Mouse (Mus musculus): Measurements from ENCODE around the gene Olfr1358. TPM values are rescaled to one million over a fixed set of nuclear protein-coding genes. Genes with fewer than 3 reads are reported as not detected.
"Not testable (repeated sequence)": the region's sequence is repeated elsewhere in the genome, so short reads cannot be mapped to it uniquely, and the experiment has no call there.

Gene Olfr1358
- total and polyA plus RNA-seq, 2 experiments from 2014 or later: not detected

DNA sequence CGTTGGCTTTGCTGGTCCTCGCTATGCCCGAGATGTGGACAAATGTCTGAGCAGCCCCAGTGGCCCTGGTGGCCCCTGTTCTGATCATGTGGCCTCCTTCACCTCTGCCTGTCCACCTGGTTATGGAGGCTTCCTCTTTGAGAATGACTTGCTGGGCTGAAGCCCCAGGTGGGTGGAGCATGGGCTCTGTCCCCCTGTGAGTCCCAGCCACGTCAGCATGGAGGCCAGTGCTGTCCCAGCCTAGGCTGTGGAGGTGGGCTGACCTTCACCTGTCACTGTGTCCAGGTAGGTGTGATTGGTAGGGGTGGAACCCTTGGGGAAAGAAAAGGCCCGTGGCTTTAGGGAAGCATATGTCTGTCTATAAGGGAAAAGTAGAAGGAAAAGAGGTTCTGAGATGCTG lies 30.4 kb upstream of the Olfr1358 start:
- no peak for TF ChIP-seq EP300 (IDR thresholded peaks at IDR 0.05; ENCODE audit: low read depth)
- no peak for TF ChIP-seq CTCF (IDR thresholded peaks at IDR 0.05; ENCODE audit: low read depth)
- Histone ChIP-seq H3K4me1 (ENCODE audit: control insufficient read depth, insufficient read depth) (peaks cover 6% of the 10 kb centered on the region; the same call in 1 of the 2 replicates), H3K27me3 (ENCODE audit: control insufficient read depth, insufficient read depth, low read length) (peaks cover 18% of the 10 kb centered on the region), H3K4me2 (ENCODE audit: low read depth, low read length) (no peak overlapping the region), H3K9ac (replicated peaks; ENCODE audit: low read depth, low read length) (no peak overlapping the region), H3K27ac (ENCODE audit: low read depth) (no peak overlapping the region), H3K9me3 (replicated peaks; ENCODE audit: control insufficient read depth, low read length) (no peaks in the 10 kb centered on the region), H3K4me3 (ENCODE audit: low read depth, low read length) (no peak overlapping the region), H3K36me3 (replicated peaks; ENCODE audit: control insufficient read depth, insufficient read depth, low read length) (no peaks in the 10 kb centered on the region)
- ATAC-seq (ENCODE audit: insufficient read depth, low read depth) (no peak), DNase-seq (ENCODE audit: low spot score) (no peak)
- WGBS: 69% methylated on average over 5 of the region's 5 CpGs

DNA sequence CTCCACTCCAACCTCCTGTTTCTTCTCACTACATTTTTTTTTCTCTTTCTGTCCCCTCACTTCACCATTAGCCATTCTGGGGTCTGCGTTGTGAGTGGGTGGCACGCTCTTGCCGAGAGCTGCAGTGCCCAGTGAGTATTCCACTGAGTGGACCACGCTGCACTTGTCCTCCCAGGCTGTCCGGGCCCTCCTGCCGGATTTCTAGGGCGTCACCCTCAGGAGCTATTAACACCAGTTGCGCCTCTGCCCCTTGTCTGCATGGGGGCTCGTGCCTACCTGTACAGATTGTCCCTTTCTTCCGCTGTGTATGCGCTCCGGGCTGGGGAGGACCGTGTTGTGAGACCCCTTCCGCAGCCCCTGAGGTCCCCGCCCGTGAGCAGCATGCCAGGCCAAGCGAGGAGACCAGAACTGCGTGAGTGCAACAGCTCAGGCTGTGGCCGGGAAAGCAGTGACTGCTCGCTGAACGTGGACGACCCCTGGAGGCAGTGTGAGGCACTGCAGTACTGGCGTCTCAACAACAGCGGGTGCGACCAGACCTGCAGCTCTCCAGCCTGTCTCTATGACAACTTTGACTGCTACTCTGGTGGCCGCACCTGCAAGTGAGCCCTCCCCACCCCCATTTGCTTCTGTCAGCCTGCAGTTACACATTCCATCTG lies 29.7 kb upstream of the Olfr1358 start:
- Histone ChIP-seq H3K9ac (replicated peaks; ENCODE audit: low read depth, low read length) (no peak overlapping the region), H3K4me2 (ENCODE audit: low read depth, low read length) (peak overlapping the region; percentile 54), H3K4me1 (ENCODE audit: control insufficient read depth, insufficient read depth) (no peaks in the 10 kb centered on the region), H3K36me3 (replicated peaks; ENCODE audit: control insufficient read depth, insufficient read depth, low read length) (no peaks in the 10 kb centered on the region), H3K9me3 (replicated peaks; ENCODE audit: control insufficient read depth, low read length) (no peaks in the 10 kb centered on the region), H3K4me3 (ENCODE audit: low read depth, low read length) (0 out of 2 replicates have a peak overlapping the region, but pooled peaks have one; percentile 15), H3K27me3 (ENCODE audit: control insufficient read depth, insufficient read depth, low read length) (peaks cover 14% of the 10 kb centered on the region), H3K27ac (ENCODE audit: low read depth) (no peak overlapping the region)
- peak; percentile 79 for ATAC-seq (ENCODE audit: insufficient read depth, low read depth)
- 10% methylated on average over 26 of the region's 26 CpGs for WGBS
- DNase-seq (ENCODE audit: low spot score): peak; percentile 52
- no peak for TF ChIP-seq EP300 (IDR thresholded peaks at IDR 0.05; ENCODE audit: low read depth)
- peak; percentile 85 for TF ChIP-seq CTCF (IDR thresholded peaks at IDR 0.05; ENCODE audit: low read depth)

DNA sequence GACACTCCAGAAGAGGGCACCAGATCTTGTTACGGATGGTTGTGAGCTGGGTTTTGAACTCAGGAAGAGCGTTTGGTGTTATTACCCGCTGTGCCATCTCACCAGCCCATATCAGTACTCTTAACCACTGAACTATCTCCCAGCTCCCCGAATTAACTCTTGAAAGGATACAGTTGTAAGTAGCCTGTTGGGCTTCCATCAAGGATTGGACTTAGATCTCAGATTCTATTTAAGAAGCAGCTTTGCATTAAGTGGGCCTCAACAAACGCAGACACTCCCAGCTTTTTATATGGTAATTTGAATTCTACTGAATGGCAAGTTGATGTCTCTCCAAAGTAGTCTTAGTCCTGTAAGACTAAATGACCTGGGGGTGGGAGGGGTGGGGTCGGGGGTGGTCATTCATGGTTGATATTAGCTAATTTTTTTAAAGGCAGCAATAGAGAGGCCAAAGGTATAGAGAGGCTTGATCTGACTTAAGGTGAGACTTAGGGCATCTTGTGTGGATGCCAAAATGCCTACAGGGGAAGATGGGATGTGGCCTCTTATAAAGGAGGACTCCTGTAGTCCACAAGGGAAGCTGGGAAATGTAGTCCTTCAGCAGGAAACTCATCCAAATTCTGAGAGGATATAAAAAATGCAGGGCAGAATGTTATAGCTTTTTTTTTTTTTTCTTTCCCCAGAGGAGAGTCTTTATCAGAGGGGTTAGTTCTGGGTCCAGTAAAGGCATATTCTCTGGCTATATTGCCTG lies 14.1 kb upstream of the Olfr1358 start:
- 72% methylated on average over 6 of the region's 6 CpGs for WGBS
- Histone ChIP-seq H3K4me2 (ENCODE audit: low read depth, low read length) (no peak overlapping the region), H3K27ac (ENCODE audit: low read depth) (no peak overlapping the region), H3K9me3 (replicated peaks; ENCODE audit: control insufficient read depth, low read length) (no peaks in the 10 kb centered on the region), H3K36me3 (replicated peaks; ENCODE audit: control insufficient read depth, insufficient read depth, low read length) (no peaks in the 10 kb centered on the region), H3K27me3 (ENCODE audit: control insufficient read depth, insufficient read depth, low read length) (no peaks in the 10 kb centered on the region), H3K9ac (replicated peaks; ENCODE audit: low read depth, low read length) (no peak overlapping the region), H3K4me3 (ENCODE audit: low read depth, low read length) (no peak overlapping the region), H3K4me1 (ENCODE audit: control insufficient read depth, insufficient read depth) (no peaks in the 10 kb centered on the region)
- TF ChIP-seq CTCF (IDR thresholded peaks at IDR 0.05; ENCODE audit: low read depth) (no peak), EP300 (IDR thresholded peaks at IDR 0.05; ENCODE audit: low read depth) (no peak)
- no peak for DNase-seq (ENCODE audit: low spot score)
- no peak for ATAC-seq (ENCODE audit: insufficient read depth, low read depth)

DNA sequence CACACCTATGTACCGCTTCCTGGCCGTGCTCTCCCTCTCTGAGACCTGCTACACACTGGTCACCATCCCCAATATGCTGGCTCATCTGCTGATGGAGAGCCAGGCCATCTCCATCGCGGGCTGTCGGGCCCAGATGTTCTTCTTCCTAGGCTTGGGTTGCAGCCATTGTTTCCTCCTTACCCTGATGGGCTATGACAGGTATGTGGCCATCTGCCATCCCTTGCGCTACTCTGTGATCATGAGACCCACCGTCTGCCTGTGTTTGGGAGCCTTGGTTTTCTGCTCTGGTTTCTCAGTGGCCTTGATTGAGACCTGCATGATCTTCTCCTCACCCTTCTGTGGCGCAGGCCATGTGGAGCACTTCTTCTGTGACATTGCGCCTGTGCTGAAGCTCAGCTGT lies 2.6 kb downstream of the Olfr1358 start:
- Histone ChIP-seq H3K4me1 (ENCODE audit: control insufficient read depth, insufficient read depth) (no peaks in the 10 kb centered on the region), H3K4me2 (ENCODE audit: low read depth, low read length) (no peak overlapping the region), H3K27ac (ENCODE audit: low read depth) (no peak overlapping the region), H3K36me3 (replicated peaks; ENCODE audit: control insufficient read depth, insufficient read depth, low read length) (no peaks in the 10 kb centered on the region), H3K4me3 (ENCODE audit: low read depth, low read length) (no peak overlapping the region), H3K9me3 (replicated peaks; ENCODE audit: control insufficient read depth, low read length) (no peaks in the 10 kb centered on the region), H3K27me3 (ENCODE audit: control insufficient read depth, insufficient read depth, low read length) (no peaks in the 10 kb centered on the region), H3K9ac (replicated peaks; ENCODE audit: low read depth, low read length) (no peak overlapping the region)
- no peak for TF ChIP-seq EP300 (IDR thresholded peaks at IDR 0.05; ENCODE audit: low read depth)
- TF ChIP-seq CTCF (IDR thresholded peaks at IDR 0.05; ENCODE audit: low read depth): no peak
- WGBS: 57% methylated on average over 9 of the region's 9 CpGs
- DNase-seq (ENCODE audit: low spot score) (no peak), ATAC-seq (ENCODE audit: insufficient read depth, low read depth) (peak; percentile 17; the same call in 1 of the 2 replicates)

DNA sequence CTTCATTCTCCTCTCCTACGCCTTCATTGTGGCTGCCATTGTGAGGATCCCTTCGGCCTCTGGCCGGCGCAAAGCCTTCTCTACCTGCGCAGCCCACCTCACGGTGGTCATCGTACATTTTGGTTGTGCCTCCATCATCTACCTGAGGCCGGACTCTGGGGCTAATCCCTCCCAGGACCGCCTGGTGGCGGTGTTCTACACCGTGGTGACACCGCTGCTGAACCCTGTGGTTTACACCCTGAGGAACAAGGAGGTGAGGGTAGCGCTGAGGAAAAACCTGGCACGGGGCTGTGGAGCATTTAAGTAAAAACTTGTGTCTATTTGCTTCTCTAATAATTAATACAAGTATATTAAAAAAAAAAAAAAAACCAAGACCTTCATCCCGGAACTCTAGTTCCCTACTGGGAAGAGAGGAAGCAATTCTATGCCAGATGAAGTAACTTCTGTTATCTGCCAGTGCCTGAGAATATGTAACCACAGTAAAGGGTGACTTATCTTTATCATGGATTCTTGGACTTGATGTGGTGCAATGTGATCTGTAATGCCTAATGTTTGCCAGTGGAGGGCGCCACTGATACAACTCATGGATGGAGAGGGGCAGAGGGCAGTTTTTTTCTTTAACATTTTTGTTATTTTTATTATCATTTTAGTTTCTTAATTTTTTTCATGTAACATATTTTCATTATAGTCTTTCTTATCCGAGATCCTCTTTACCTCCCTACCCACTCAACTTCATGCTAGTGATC lies 3.2 kb downstream of the Olfr1358 start:
- 42% methylated on average over 17 of the region's 17 CpGs for WGBS
- Histone ChIP-seq H3K27me3 (ENCODE audit: control insufficient read depth, insufficient read depth, low read length) (no peaks in the 10 kb centered on the region), H3K4me2 (ENCODE audit: low read depth, low read length) (no peak overlapping the region), H3K4me3 (ENCODE audit: low read depth, low read length) (no peak overlapping the region), H3K9ac (replicated peaks; ENCODE audit: low read depth, low read length) (no peak overlapping the region), H3K36me3 (replicated peaks; ENCODE audit: control insufficient read depth, insufficient read depth, low read length) (no peaks in the 10 kb centered on the region), H3K9me3 (replicated peaks; ENCODE audit: control insufficient read depth, low read length) (no peaks in the 10 kb centered on the region), H3K4me1 (ENCODE audit: control insufficient read depth, insufficient read depth) (no peaks in the 10 kb centered on the region), H3K27ac (ENCODE audit: low read depth) (no peak overlapping the region)
- ATAC-seq (ENCODE audit: insufficient read depth, low read depth) (no peak), DNase-seq (ENCODE audit: low spot score) (peak; percentile 13)
- peak; percentile 59 for TF ChIP-seq CTCF (IDR thresholded peaks at IDR 0.05; ENCODE audit: low read depth)
- no peak for TF ChIP-seq EP300 (IDR thresholded peaks at IDR 0.05; ENCODE audit: low read depth)

DNA sequence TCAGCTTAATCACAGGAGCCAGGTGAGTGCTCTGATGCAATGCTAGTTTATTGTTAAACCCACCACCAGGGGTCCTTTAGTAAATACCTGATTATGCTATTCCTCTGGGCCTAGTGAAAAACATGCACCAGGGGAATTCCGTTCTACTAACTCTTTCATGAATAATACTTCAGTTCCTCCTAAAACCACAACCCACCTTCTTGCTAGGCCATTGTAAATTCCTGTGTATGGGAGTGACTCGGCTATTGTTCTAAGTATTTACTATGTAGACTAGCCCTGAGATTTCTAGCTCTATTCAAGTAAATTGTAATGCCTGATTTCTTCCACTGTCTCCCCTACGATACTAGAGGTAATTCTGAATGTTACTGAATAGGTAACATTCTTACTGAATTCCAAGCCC lies 7.8 kb downstream of the Olfr1358 start:
- DNase-seq (ENCODE audit: low spot score); H3K4me2 ChIP-seq (ENCODE audit: low read depth, low read length); H3K27ac ChIP-seq (ENCODE audit: low read depth); H3K27me3 ChIP-seq (ENCODE audit: control insufficient read depth, insufficient read depth, low read length); H3K4me3 ChIP-seq (ENCODE audit: low read depth, low read length); H3K4me1 ChIP-seq (ENCODE audit: control insufficient read depth, insufficient read depth); H3K36me3 ChIP-seq (replicated peaks; ENCODE audit: control insufficient read depth, insufficient read depth, low read length); H3K9ac ChIP-seq (replicated peaks; ENCODE audit: low read depth, low read length); ATAC-seq (ENCODE audit: insufficient read depth, low read depth); H3K9me3 ChIP-seq (replicated peaks; ENCODE audit: control insufficient read depth, low read length): not testable (repeated sequence)
- 62% methylated on average over 3 of the region's 3 CpGs for WGBS
